Mouse (Mus musculus) brain, embryonic 18.5 days (tissue): ENCODE results near the gene Tbp.
"Not testable (repeated sequence)": the region's sequence is repeated elsewhere in the genome, so short reads cannot be mapped to it uniquely, and the experiment has no call there.

Source experiments
- DNase-seq: peaks from one replicate; pipeline ENCODE4 v3.0.0-alpha.2; 2012; ENCODE audit warnings: low read depth, low spot score

The Tbp gene

GRCm38 (mm10) chr17:15536457-15536904 is 36.8 kb downstream of the Tbp start:
- no peak for DNase-seq

- DNase-seq: no peak
Measured at GRCm38 (mm10) chr17:15540309-15540708, 40.6 kb downstream of the Tbp start.

DNA sequence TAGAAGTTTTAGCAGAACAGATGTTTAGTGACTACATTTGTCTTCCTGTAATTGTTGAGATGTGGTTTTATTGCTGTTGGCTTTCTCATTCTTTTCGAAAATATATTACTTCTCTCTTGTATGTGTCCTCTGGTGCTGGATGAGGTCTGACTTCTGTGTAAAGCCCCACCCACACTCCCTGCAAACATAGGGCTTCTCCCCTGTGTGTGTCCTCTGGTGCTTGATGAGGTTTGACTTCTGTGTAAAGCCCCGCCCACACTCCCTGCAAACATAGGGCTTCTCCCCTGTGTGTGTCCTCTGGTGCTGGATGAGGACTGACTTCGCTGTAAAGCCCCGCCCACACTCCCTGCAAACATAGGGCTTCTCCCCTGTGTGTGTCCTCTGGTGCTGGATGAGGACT is 44.2 kb downstream of the Tbp start:
- not testable (repeated sequence) for DNase-seq

DNA sequence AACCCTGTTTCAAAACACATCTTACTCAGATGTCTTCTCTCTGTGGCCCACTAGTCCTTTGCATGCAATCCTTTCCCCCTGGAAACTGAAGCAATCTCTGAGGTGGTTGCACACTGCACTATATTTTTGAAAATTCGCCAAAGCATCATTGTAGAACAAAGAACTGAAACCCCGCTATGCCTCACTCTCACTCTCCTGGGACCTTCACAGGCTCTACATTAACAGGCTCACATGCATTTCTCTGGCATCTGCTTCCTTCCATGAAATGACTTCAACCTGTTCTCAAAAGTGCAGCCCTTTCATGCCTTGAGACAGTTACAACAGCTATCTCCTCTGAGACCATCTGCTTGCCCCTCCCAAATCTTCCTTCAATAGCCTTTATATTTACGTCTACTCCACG is 46.8 kb downstream of the Tbp start:
- no peak for DNase-seq

GRCm38 (mm10) chr17:15549713-15550112 is 50.0 kb downstream of the Tbp start:
- no peak for DNase-seq

DNA sequence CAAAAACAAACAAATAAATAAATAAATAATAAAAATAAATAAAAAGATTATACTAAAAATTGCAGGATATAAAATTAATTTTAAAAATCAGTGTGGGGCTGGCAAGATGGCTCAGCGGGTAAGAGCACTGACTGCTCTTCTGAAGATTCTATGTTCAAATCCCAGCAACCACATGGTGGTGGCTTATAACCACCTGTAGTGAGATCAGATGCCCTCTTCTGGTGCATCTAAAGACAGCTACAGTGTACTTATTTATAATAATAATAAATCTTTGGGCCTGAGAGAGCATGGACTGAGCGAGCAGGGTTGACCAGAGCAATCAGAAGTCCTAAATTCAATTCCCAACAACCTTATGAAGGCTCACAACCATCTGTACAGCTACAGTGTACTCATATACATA is 60.3 kb downstream of the Tbp start:
- DNase-seq: no peak

- DNase-seq: peak; percentile 95
Measured at GRCm38 (mm10) chr17:15564014-15564927, 64.6 kb downstream of the Tbp start, which contains the start of gene Prdm9. Gene Prdm9 (minus strand): TSS chr17:15564354.

DNA sequence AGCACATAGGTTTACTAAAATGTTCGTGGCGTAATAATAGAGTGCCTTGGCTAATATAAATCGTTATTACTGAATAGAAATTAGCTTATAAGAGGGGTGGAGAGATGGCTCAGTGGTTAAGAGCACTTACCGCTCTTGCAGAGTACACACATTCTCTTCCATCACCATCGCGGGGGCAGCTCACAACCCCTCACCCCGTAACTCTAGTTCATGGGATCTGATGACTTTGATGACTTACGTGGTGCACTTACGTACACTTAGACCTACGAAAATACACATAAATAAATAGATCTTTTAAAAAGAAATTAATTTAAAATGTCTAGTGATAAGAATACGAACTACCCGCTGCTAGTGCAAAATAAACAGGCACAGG is 65.2 kb downstream of the Tbp start:
- no peak for DNase-seq

- no peak for DNase-seq
Measured at GRCm38 (mm10) chr17:15566908-15567307, 67.2 kb downstream of the Tbp start.

DNA sequence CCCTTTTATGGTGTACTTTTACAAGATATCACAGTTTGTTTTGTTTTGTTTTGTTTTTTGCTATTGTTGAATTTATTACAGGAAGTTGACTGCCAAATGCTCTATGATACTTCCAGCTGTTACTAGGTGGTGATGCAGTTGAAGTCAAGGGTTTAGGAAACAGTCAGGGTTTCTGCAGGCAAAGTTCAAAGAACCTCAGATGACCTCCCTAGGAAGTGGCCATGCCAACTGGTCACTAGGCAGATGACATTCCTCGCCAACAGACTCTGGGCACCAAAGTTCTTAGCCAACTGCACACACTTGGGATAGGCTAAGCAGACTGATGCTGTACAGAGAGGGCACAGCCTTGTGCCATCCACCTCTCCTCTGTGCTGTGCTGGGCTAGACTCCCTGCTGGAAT is 75.4 kb downstream of the Tbp start:
- DNase-seq: no peak

DNA sequence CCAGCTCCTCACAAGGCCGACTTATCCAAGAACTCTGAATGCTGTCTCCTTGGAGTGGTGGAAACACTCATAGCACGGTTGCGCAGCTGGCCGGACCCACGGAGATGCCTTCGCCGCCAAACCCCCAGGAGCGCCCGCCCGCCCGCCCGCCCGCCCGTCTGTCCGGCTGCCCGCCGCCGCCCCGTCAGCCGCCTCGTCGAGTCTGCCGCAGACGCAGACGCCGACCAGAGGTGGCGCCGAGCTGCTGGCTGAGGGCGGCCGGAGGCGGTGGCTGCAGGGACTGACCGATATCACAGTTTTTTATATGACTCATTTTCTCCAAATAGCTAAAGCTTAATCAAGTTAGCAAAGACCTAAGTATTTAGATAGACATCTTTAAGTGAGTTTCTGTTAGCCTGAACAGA is 77.6 kb downstream of the Tbp start:
- DNase-seq: no peak
